Mouse (Mus musculus): ENCODE measurements around the gene Afg1l. TPM values are rescaled to one million over a fixed set of nuclear protein-coding genes. Genes with fewer than 3 reads are reported as not detected.

Afg1l gene
- 8.4 and 9.6 TPM in 2 replicates for polyA plus RNA-seq (2014; fragmentation: Nextera tagmentation; extraction: Ambion mirVana)

DNA sequence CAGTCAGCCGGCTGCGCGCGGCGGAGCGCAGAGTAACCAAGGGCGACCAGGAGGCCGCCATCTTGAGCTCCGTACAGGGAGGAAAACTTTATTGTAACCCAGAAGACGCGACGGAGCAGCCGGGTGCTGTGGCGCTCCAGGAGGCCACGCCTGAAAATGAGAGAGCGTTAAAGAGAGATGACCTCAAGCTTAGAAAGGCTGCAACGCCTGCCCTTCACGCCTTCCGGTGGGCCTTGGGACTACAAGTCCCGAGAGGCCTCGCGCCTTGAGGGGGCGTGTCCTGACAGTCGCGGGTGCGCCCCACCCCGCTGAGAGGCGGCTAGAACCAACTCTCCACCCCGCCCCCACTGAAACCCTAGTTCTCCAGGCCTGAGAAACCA lies at the start of gene Afg1l:
Gene Afg1l (minus strand): TSS at position 225 of the 380 bp plus-strand sequence.
- under 1% methylated on average over 29 of the region's 29 CpGs for WGBS
- Histone ChIP-seq H3K4me2 (replicated peaks) (peak within 1 kb of the TSS; percentile 78), H3K9me3 (ENCODE audit: control insufficient read depth, low read length) (no peaks in the 10 kb centered on the region), H3K9ac (peak within 1 kb of the TSS; percentile 73), H3K27me3 (ENCODE audit: control insufficient read depth, insufficient read depth, low read length) (no peaks in the 10 kb centered on the region), H3K4me1 (replicated peaks; ENCODE audit: control insufficient read depth, insufficient read depth, low read length) (0 out of 2 replicates have a peak, but pooled peaks cover 6% of the 10 kb centered on the region), H3K27ac (peak within 1 kb of the TSS; percentile 84), H3K4me3 (replicated peaks; ENCODE audit: low read length) (peak within 1 kb of the TSS; percentile 54), H3K36me3 (replicated peaks; ENCODE audit: control insufficient read depth, insufficient read depth) (no peaks in the 10 kb centered on the region)
- peak; percentile 95 for ATAC-seq (ENCODE audit: low FRiP score)
- peak; percentile 87 for DNase-seq (ENCODE audit: low spot score)

DNA sequence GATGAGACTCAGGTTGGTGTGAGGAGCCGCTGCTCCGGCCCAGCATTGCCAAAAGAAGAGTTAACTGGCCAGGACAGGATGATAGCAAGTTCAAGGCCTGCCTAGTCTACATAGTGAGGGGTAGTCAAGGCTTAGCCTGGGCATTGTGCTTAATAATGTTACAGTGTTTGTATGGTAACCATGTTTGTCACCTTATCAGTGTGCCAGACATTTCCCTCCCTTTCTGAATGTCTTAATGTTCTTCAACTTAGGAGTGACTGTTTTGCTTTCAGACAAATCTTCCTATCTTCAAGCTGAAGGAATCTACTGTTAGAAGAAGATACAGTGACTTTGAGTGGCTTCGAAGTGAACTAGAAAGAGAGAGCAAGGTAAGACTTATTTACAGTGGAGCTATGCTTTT lies 47.3 kb upstream of the Afg1l start:
- ATAC-seq (ENCODE audit: low FRiP score) (no peak), DNase-seq (ENCODE audit: low spot score) (no peak)
- no peak overlapping the region for H3K9ac ChIP-seq
- no peaks in the 10 kb centered on the region for H3K27me3 ChIP-seq (ENCODE audit: control insufficient read depth, insufficient read depth, low read length)
- no peak overlapping the region for H3K27ac ChIP-seq
- H3K4me3 ChIP-seq (replicated peaks; ENCODE audit: low read length): no peak overlapping the region
- H3K36me3 ChIP-seq (replicated peaks; ENCODE audit: control insufficient read depth, insufficient read depth): peaks cover 38% of the 10 kb centered on the region
- no peaks in the 10 kb centered on the region for H3K4me1 ChIP-seq (replicated peaks; ENCODE audit: control insufficient read depth, insufficient read depth, low read length)
- over 99% methylated on average over 3 of the region's 3 CpGs for WGBS
- no peak overlapping the region for H3K4me2 ChIP-seq (replicated peaks)
- no peaks in the 10 kb centered on the region for H3K9me3 ChIP-seq (ENCODE audit: control insufficient read depth, low read length)

DNA sequence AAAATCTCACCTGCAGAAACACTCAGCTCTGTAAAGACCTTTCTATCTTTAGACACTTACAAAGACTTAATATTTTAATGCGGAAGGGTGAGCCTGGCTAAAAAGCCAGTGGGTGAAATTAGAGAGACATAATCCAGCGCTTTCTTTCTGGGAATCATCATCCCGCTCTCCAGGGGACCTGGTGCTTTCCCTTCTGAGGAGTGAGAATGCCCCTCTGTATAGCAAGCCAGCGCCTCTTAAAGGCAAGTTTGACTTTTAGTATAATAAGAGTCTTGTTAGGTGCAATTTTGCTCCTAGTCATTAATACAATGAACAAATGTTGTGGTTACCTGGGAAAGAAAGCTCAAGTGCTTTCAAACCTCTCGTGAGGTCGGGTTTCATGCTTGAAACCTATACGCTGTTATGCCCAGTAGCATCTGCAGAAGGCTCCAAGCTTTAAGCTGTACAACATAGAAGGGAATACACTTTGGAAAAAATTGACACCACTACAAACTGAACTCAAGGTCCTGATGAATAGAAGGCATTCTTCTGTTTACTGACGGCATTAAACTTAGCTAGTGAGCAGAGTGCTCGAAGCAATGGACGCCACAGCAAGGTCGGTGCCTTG lies 45.3 kb upstream of the Afg1l start:
- DNase-seq (ENCODE audit: low spot score): no peak
- Histone ChIP-seq H3K9me3 (ENCODE audit: control insufficient read depth, low read length) (no peaks in the 10 kb centered on the region), H3K4me3 (replicated peaks; ENCODE audit: low read length) (no peak overlapping the region), H3K27me3 (ENCODE audit: control insufficient read depth, insufficient read depth, low read length) (no peaks in the 10 kb centered on the region), H3K4me1 (replicated peaks; ENCODE audit: control insufficient read depth, insufficient read depth, low read length) (no peaks in the 10 kb centered on the region), H3K36me3 (replicated peaks; ENCODE audit: control insufficient read depth, insufficient read depth) (peaks cover 26% of the 10 kb centered on the region), H3K9ac (no peak overlapping the region), H3K27ac (no peak overlapping the region), H3K4me2 (replicated peaks) (no peak overlapping the region)
- no peak for ATAC-seq (ENCODE audit: low FRiP score)
- WGBS: 76% methylated on average over 11 of the region's 11 CpGs

DNA sequence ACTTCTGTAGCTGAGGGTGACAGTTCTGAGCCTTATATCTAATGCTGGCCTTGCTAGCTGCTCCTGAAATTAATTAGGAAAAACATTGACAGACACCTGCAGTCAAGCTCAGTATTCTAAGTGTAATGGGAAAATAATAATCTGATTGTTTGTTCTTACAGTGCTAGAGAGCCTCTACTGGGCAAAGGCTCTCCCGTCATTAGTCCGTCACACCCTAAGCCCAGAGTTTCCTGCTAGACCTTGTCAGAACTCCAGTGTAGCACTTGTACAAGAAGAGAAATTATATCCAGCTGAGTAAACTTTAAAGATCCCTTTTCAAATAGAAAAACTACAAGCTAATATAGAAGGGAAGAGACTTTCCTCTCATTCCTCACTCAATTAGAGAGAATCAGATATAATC lies 44.5 kb upstream of the Afg1l start:
- no peaks in the 10 kb centered on the region for H3K4me1 ChIP-seq (replicated peaks; ENCODE audit: control insufficient read depth, insufficient read depth, low read length)
- H3K27me3 ChIP-seq (ENCODE audit: control insufficient read depth, insufficient read depth, low read length): no peaks in the 10 kb centered on the region
- H3K9me3 ChIP-seq (ENCODE audit: control insufficient read depth, low read length): no peaks in the 10 kb centered on the region
- H3K4me2 ChIP-seq (replicated peaks): no peak overlapping the region
- ATAC-seq (ENCODE audit: low FRiP score) (no peak), DNase-seq (ENCODE audit: low spot score) (no peak)
- H3K27ac ChIP-seq: no peak overlapping the region
- no peak overlapping the region for H3K4me3 ChIP-seq (replicated peaks; ENCODE audit: low read length)
- 57% methylated on average over 2 of the region's 2 CpGs for WGBS
- H3K9ac ChIP-seq: no peak overlapping the region
- peaks cover 18% of the 10 kb centered on the region; the same call in 1 of the 2 replicates for H3K36me3 ChIP-seq (replicated peaks; ENCODE audit: control insufficient read depth, insufficient read depth)

DNA sequence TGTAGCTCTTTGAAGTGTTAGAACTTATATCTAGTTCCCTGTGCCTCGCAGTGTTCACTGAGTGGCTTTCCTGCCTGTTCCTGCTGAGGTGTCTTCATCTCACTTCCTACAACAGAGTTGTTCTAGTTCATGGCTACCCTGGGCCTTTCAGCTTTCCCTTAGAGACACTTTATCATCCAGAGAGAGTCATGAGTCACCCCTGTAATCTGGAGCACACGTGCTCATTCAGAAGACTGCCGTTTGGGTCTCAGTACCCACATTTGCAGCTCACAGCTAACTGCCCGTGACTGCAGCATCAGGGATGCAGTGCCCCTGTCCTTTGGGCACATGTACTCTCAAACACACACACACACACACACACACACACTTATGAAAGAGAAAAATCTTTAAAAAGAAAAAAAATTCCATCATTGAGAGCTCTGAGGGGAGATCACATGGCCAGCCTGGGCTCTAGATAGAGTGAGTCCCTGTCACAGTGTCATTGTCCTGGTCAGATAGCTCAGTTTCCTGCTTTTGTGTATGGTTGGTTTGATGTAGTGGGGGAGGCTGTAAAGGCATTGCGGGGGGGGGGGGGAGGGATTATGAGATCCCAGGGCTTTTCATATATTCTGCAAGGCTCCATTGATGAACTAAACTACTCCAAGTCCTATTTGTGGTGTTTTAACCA lies 43.1 kb upstream of the Afg1l start:
- no peak for ATAC-seq (ENCODE audit: low FRiP score)
- Histone ChIP-seq H3K4me3 (replicated peaks; ENCODE audit: low read length) (no peak overlapping the region), H3K4me2 (replicated peaks) (no peak overlapping the region), H3K27ac (no peak overlapping the region), H3K36me3 (replicated peaks; ENCODE audit: control insufficient read depth, insufficient read depth) (peaks cover 6% of the 10 kb centered on the region; the same call in 1 of the 2 replicates), H3K27me3 (ENCODE audit: control insufficient read depth, insufficient read depth, low read length) (no peaks in the 10 kb centered on the region), H3K4me1 (replicated peaks; ENCODE audit: control insufficient read depth, insufficient read depth, low read length) (no peaks in the 10 kb centered on the region), H3K9me3 (ENCODE audit: control insufficient read depth, low read length) (no peaks in the 10 kb centered on the region), H3K9ac (no peak overlapping the region)
- no peak for DNase-seq (ENCODE audit: low spot score)
- 58% methylated on average over 5 of the region's 5 CpGs for WGBS

DNA sequence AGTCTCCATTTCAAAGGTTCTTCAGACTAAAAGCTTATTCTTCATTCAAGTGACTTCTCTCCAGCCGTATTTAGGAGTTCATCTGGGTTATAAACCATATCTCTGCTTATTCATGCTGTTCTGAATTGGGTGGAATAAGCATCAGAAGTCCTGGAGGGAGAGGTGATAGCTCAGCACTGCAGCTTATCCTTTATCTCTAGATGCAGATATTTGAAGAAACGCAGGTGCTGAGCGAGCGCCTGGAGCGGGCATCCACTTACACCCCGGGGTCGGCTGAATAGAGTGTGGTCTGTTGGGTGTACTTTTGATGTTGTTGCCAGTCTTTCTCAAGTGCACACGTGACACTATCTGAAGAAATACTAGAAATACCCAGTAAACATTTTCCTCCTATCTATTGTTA lies 40.0 kb upstream of the Afg1l start:
- no peak overlapping the region for H3K4me3 ChIP-seq (replicated peaks; ENCODE audit: low read length)
- no peaks in the 10 kb centered on the region for H3K9me3 ChIP-seq (ENCODE audit: control insufficient read depth, low read length)
- H3K9ac ChIP-seq: no peak overlapping the region
- no peaks in the 10 kb centered on the region for H3K36me3 ChIP-seq (replicated peaks; ENCODE audit: control insufficient read depth, insufficient read depth)
- H3K4me1 ChIP-seq (replicated peaks; ENCODE audit: control insufficient read depth, insufficient read depth, low read length): no peaks in the 10 kb centered on the region
- H3K27me3 ChIP-seq (ENCODE audit: control insufficient read depth, insufficient read depth, low read length): no peaks in the 10 kb centered on the region
- no peak overlapping the region for H3K4me2 ChIP-seq (replicated peaks)
- DNase-seq (ENCODE audit: low spot score) (no peak), ATAC-seq (ENCODE audit: low FRiP score) (no peak)
- no peak overlapping the region for H3K27ac ChIP-seq
- WGBS: 92% methylated on average over 8 of the region's 8 CpGs

DNA sequence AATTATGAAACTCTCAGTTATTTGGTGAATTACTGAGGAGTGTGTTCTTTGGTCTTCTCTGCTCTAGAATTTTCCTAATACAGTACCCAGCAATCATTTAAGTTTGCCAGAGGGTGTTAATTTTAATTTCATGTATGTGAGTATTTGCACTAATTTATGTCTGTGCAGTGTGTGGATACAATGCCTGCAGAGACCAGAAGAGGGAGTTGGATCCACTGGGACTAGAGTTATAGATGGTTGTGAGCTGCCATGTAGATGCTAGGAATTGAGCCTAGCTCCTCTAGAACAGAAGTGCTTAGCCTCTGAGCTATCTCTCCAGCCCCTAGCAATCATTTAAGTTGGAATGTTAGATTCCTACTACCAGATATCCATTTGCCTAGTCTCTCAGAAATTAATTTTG lies 35.8 kb upstream of the Afg1l start:
- H3K9ac ChIP-seq: no peak overlapping the region
- no peak for ATAC-seq (ENCODE audit: low FRiP score)
- no peaks in the 10 kb centered on the region for H3K9me3 ChIP-seq (ENCODE audit: control insufficient read depth, low read length)
- H3K4me1 ChIP-seq (replicated peaks; ENCODE audit: control insufficient read depth, insufficient read depth, low read length): no peaks in the 10 kb centered on the region
- H3K27ac ChIP-seq: no peak overlapping the region
- no peak overlapping the region for H3K4me3 ChIP-seq (replicated peaks; ENCODE audit: low read length)
- H3K4me2 ChIP-seq (replicated peaks): no peak overlapping the region
- no peaks in the 10 kb centered on the region for H3K36me3 ChIP-seq (replicated peaks; ENCODE audit: control insufficient read depth, insufficient read depth)
- no peaks in the 10 kb centered on the region for H3K27me3 ChIP-seq (ENCODE audit: control insufficient read depth, insufficient read depth, low read length)
- DNase-seq (ENCODE audit: low spot score): no peak

DNA sequence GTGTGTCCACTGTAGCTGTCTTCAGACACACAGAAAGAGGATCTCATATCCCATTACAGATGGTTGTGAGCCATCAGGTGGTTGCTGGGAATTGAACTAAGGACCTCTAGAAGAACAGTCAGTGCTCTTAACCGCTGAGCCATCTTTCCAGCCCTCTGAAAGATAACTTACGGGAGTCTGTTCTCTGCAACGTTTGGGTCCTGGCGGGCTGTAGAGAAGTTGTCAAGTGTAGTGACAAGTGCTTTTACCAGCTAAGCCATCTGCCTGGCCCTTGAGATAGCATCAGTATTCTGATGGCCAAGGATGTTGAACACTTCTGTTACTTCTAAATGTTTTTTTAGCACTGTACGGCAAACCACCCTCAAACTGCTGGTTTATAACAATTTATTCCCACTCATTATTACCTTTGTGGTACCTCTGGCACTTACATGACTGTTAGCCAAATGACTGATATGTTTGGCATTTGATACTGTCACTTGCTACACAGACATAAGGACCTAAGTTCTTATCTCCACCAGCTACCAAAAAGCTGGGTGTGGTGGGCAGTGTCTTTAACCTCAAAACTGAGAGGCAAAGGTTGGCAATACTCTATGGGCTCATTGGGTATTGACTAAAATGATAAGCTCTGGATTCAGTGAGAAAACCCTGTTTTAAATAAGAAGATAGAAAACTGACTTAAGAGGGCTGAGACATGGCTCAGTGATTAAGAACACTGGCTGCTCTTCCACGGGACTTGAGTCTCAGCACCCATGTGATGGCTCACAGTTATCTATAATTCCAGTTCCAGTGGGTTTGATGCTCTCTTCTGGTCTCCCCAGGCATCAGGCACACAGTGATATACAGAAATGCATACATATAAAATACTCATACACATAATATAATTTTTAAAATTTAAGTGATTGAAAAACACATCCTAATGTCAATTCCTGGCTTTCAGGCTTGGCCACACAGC lies 33.1 kb upstream of the Afg1l start:
- Histone ChIP-seq H3K27ac (no peak overlapping the region), H3K9ac (no peak overlapping the region), H3K4me1 (replicated peaks; ENCODE audit: control insufficient read depth, insufficient read depth, low read length) (no peaks in the 10 kb centered on the region), H3K27me3 (ENCODE audit: control insufficient read depth, insufficient read depth, low read length) (no peaks in the 10 kb centered on the region), H3K9me3 (ENCODE audit: control insufficient read depth, low read length) (no peaks in the 10 kb centered on the region), H3K36me3 (replicated peaks; ENCODE audit: control insufficient read depth, insufficient read depth) (peaks cover 6% of the 10 kb centered on the region), H3K4me2 (replicated peaks) (no peak overlapping the region), H3K4me3 (replicated peaks; ENCODE audit: low read length) (no peak overlapping the region)
- DNase-seq (ENCODE audit: low spot score) (no peak), ATAC-seq (ENCODE audit: low FRiP score) (no peak)
- WGBS: 88% methylated on average over 6 of the region's 6 CpGs

DNA sequence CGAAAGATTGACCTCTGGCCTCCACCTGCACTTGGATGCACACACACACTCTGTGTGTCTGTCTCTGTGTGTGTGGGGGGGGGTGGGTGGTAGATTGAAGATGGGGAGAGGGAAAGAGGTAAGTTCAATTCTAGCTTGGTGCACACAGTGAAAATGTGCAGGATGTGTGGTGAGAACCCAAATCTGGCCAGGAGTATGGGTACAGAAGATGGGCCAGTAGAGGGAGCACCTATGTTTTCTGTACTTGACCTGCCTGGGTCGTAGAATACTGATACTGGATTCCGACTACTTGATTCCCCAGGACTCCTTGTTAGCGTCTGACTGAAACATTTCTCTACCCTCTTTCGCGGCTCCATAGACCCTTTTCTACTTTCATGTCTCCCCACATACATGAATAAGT lies 31.8 kb upstream of the Afg1l start:
- ATAC-seq (ENCODE audit: low FRiP score) (no peak), DNase-seq (ENCODE audit: low spot score) (no peak)
- no peaks in the 10 kb centered on the region for H3K4me1 ChIP-seq (replicated peaks; ENCODE audit: control insufficient read depth, insufficient read depth, low read length)
- H3K4me3 ChIP-seq (replicated peaks; ENCODE audit: low read length): no peak overlapping the region
- H3K27me3 ChIP-seq (ENCODE audit: control insufficient read depth, insufficient read depth, low read length): no peaks in the 10 kb centered on the region
- 90% methylated on average over 6 of the region's 6 CpGs for WGBS
- no peak overlapping the region for H3K4me2 ChIP-seq (replicated peaks)
- H3K36me3 ChIP-seq (replicated peaks; ENCODE audit: control insufficient read depth, insufficient read depth): peaks cover 6% of the 10 kb centered on the region
- H3K9ac ChIP-seq: no peak overlapping the region
- H3K9me3 ChIP-seq (ENCODE audit: control insufficient read depth, low read length): no peaks in the 10 kb centered on the region
- H3K27ac ChIP-seq: no peak overlapping the region
